Mouse (Mus musculus) right cerebral cortex, postnatal 14 days (tissue): ENCODE data around the gene Uhrf1.

Source experiments
- DNase-seq: peaks from one replicate; pipeline ENCODE4 v3.0.0; 2022

Uhrf1 gene

DNA sequence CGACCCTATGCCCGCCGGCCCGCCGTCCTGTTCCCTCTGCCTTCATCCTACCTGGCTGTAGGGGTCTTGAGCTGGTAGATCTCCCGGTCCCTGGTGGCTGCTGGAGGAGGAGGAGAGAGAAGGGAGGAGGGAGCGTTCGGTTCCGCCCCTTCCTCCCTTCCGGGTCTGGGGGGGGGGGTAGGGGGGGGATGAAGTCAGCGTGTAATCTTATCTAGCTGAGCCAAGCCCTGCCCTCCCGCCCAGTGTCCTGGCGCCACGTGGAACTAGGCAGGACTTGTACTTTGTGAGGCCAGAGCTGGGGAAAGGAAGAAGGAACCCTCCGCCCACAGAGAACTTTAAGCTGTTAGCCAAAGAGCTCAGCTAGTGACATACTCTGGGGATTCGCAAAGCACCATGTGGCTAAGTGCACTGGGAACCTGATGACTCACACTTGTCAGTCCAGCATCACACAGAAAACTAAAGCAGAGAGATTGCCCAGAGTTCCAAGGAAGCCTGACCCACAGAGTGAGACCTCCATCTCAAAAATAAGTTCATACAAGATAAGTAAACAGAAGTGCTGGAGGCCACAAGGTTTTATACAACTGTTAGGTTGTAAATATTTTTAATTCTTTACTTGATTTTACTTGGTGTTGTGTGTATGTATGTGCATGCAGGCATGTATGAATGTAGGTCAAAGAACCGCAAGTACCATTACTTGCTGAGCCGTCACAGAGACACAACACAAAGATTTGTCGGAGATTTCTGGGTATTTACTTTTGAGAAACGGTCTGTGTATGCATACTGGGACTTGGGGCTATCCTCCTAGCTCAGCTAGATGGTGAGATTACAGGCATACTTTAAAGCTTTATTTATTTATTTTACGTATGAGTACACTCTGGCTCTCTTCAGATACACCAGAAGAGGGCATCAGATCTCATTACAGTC, 26.2 kb upstream of the Uhrf1 start, which contains the start of gene Ticam1:
Gene Ticam1, minus strand, starts transcription at position 144 of the 924 bp plus-strand sequence.
- peak; percentile 58 for DNase-seq

DNA sequence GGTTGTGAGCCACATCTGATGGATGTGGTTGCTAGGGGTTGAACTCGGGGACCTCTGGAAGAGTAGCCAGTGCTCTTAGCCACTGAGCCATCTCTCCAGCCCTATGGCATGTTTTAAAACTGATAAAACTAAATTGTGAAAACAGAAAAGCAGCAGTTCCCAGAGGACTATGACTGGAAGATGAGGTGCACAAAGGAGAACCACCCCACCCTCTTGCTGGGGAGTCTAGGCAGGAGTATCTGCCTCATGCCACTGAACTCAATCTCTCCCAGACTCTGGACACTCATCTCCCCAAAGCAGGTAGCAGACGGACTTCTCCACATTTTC, 25.6 kb upstream of the Uhrf1 start:
- DNase-seq: no peak

DNA sequence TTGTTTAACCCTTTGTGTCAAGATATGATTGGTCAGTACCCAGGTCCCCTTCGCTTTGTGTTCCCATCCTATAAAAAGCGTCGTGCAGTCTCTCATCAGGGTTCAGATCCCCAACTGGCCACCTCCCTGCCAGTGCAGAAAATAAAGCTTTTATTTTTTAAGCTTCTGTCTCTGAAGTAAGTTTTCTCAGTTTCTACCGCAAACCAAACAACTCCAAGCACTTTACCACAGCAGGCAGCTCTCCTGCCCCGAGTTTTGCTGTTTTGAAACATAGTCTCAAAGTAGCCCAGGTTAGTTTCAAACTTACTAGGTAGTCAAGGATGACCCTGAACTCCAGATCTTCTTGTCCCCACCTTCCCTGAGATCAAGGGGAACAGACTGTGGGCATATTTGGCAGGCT, 24.8 kb upstream of the Uhrf1 start:
- DNase-seq: no peak

DNA sequence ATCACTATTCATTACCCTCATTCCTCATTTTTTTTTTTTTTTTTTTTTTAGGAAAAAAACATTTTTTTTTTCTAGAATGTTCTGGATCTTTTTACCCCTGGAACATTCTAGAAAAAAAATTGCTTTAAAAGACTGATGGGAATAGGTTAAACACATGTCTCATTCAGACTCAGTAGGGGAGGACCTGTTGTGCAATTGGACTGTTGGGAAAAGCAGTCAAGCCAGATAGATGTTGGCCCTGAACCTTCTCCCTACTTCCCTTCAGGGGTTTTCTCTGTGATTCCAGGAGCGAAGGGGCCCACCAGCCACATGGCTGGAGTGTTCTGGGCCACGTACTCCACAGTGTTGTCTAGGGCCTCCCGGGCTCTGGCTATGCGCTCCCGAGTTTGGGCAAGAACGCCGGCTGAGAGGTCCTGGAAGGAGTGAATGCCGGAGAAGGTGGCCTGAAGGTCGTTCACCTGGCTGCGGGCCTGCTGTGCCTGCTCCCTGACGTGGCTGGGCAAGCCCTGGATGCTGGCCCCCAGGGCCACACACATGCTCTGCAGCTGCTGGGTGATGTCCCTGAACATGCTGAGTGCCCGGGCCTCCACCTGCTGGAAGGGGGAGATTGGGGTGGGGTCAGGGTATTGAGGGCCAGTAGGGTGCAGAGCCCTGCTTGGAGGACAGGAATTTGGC, 23.5 kb upstream of the Uhrf1 start:
- DNase-seq: no peak

DNA sequence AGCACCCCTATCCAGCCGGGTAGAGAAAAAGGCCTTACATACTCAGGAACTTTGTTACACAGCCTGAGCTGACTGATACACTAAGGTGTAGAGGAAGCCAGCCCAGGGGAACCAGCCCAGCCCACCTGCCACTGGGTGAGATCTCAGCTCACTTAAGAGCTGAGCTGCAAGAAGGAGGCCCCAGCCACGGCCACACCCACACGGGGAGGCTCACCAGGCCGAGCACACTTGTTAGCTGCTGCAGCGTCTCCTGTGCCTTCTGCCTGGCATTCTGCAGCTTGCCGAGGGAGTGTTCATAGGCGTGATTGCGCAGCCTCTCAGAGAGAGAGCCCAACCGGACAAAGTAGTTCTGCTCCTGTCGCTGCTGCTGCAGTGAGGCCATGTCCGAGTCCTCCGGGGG, 21.9 kb upstream of the Uhrf1 start:
- DNase-seq: no peak

DNA sequence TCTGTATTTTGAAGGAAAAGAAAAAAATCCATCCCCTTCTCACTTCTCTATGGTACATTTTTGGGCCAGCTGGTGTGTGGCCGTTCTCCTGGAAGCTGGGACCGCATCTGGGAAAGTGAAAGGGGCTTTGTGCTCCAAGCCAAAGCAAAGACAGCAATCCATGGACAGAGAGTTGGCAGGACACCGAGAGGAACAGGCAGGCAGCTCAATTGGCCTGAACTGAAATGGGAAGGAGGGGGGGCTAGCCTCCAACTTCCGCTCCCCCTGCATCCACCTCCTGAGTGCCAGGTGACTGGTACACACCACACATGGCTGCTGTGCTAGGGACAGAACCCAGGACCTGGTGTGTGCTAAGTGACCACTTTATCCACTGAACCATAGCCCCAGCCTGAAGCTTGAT, 20.3 kb upstream of the Uhrf1 start:
- DNase-seq: no peak

DNA sequence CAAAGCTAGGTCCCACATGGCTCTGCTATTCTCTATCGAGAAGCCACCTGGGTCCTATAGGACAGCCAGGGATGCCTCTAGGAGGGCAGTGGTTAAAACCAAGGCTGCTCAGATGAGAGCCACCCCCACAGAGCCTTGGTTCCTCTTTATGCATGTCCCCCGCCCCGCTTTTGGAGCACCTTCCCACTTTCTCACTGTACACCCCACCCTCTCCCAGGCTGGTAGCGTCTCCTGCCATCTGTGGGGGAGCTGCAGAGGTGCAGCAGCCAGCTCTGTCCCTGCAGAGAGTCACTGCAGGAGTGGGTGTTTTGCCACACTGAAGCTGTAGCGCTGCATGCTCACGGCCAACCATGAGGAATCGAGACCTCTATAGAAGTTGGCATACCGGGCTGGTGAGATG, 19.8 kb upstream of the Uhrf1 start:
- peak; percentile 55 for DNase-seq

DNA sequence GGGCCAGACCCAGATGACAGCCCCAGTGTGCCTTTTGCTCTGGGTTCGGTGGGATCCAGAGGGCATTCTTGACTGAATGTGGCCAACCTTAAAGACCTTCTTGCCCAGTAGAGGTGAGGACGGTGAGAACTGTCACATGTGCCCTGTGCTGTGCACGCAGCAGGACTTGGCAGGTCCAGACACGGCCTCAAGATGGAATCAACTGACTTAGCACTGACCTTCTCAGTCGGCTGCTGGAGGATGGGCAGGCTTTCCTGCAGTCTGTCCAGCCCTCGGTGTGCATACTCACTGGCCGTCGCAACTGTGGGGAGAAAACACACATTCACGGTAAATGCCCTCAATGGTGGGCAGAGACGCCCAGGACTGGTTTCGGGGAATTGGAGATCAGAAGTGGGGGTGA, 17.1 kb upstream of the Uhrf1 start:
- no peak for DNase-seq

DNA sequence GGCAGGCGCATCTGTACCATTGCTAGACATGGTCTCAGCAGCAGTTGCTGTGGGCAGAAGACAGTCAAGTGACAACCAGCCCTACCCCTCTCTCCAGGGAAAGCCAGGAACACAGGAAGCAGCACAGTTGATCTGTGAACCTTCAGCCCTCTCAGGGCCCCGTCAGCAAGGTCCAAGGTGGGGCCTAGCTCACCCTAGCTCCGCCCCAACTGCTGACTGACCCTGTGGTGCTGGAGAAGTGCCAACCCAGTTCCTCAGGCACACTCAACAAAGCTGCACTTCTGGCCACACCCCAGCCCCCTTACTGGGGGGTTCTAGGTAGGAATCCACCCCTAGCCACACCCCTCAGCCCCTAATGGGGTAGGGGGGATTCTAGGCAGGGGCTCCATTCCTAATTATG, 15.3 kb upstream of the Uhrf1 start:
- no peak for DNase-seq

DNA sequence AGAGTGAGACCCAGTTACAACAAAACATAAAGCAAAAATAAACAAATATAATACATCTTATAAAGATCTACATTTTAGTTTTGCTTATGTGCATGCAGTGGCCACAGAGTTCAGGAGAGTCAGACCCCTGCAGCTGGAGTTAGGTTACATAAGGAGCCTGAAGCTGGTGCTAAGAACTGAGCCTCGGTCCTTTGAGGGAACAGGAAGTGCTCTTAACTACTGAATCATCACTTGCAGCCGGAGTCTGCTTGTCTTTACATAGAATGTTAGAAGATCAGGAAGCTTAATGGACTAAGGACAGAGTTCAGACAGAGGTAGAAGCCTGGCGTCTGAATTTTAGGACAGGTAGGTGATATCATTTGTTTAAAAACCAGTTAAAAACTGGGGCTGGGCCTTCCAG, 14.3 kb upstream of the Uhrf1 start:
- DNase-seq: no peak

DNA sequence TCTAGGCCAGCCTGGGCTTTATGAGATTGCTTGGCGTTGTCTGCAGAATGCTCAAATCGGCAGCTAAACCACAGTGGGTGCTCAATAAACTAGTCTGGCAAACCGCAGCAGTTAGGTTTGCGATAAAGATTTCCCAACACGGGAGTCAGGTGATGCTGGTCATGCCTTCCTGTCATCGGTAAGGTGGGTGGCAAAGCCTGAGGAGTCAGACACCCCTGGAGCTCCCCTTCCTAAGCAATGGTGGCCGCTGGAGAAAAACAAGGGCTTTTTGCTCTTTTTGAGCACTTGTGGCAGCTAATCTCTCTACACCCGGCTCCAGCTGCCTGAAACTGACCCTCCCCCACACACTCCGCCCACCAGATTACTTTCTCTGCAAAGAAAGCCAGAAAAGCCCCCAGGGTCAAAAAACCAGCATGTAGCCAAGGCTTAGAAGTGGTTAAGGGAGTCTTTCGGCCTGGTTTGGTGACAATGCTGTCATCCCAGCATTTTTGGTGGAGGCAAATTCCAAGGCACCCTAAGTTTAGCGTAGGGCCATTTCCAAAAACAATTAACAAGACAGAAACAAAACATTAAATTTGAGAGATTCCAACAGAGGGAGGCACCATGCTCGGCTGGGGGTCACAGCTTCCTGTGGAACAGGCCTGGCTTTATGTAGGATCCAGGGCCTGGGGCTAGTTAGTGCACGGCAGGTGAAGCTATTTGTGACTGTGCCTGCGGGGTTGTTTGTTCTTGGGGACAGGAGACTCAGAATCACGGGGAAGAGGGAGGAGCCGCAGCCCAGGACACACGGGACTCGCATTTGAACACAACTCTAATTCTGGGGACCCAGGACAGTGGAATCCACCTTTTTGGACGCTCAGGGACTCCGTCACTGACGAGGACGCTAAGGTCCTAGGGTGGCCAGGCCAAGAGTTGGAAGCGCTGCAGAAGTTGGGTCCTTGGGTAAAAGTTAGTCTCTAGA, 13.5 kb upstream of the Uhrf1 start:
- no peak for DNase-seq

DNA sequence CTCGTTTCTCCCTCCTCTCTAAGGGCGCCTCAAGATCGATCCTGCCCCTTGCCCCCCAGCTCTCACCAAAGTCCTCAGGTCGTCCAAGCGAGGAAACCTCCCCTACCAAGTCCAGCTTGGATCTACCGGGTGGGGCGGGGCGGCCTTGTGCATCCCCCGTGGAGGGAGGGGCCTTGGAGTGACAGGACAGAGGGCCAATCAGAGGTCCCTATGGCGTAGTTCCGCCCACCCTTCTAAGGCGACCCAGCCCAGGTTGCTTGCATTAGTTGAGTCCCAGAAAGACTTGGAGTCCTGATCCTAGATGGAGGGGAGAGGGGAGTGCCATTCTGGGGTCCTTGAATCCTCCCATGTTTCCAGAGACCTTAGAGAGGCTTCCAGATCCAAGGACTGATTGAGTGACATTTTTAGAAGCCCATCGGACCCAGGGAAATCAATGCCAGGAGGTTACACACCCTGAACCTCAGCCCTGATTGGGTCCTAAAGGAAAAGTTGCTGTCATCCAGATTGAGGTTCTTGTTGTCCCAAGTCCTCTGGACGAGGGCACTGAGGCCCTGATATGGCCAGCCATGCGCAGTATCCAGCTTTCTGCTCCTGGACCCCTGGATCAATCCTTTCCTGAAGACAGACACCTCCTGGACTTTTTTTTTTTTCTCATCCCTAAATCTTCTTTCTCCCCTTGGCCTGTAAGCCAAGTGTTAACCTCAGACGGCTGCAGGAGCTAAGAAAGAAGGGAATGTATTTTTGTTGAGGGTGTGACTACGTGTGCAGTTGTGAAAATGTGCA, 12.5 kb upstream of the Uhrf1 start:
- peak; percentile 70 for DNase-seq

DNA sequence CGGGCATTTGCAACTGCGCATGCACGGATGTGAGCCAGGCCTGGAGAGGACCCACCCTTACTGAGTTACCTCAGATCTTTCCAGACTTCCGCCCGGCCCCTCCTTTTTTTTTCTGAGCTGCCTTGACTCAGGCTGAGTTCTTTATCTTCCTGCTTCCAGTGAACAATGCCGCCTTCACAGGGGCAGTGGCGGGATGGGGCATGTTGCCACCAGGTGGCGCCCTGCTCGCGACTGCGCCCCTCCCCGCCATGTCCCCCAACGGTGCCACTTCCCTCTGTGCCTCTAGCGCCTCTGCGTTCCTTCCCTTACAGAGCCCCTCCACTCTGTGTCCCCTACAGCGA, 12.0 kb upstream of the Uhrf1 start:
- peak; percentile 76 for DNase-seq

DNA sequence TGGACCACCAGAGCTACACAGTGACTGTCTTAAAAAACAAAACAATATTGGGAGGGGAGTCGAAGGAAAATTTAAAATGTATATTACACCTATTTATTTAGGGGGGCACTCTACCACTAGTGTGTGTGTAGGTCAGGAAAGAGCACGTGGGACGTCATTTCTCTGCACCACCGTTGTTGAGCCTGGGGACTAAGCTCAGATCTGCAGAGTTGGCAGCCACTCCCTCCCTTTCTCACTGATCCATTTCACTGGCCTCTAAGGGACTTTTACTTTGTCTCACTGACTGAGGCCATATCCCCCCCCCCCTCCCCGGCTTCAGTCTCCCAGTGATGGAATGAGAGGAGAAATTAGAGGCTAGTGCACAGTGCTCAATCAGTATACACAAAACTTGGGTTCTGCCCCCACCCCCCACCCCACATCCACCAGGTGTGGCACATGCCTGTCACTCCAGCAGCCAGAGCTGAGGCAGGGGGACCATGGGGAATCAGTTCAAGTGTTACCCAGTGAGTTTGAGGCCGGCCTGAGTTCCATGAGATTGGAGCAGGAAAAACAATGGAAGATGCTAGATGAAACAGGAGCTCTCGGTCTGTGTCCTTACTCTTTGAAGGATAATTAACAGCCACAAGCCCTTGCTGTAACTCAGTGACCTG, 11.2 kb upstream of the Uhrf1 start:
- DNase-seq: no peak

DNA sequence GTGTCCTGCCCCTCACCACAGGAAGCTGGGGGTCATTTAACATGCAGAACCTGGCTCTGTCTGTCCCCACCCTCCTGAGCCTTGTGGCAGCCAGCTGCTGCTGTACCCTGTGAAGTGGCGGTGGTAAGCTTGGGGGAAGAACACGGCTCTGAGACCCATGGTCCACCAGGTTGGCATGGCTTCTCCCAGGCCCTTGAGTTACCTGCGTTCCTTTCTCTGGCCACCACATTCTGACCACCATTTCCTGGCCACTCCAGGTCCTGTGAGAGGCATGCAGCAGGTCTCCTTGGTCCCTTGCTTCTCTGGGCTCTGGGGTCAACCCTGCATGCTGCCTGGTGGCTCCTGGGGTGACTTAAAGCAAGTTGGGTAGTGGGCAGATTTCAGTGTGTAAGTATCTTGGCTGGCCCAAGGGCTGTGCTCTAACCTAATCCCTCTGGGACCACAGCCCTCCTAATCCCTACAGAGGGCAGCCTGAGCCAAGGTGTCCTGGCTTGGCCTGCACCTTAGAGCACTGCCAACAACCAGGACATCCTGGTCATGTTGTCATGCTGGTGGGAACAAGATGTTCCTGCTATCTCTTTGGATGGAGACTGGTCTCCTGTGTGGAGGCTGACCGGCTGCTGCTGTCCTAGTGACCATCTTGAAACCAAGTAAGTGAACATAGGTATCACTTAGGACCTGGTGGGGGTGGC, 10.4 kb upstream of the Uhrf1 start, which contains the start of gene Plin3:
Gene Plin3, minus strand, starts transcription at position 343 of the 692 bp plus-strand sequence.
- DNase-seq: no peak

DNA sequence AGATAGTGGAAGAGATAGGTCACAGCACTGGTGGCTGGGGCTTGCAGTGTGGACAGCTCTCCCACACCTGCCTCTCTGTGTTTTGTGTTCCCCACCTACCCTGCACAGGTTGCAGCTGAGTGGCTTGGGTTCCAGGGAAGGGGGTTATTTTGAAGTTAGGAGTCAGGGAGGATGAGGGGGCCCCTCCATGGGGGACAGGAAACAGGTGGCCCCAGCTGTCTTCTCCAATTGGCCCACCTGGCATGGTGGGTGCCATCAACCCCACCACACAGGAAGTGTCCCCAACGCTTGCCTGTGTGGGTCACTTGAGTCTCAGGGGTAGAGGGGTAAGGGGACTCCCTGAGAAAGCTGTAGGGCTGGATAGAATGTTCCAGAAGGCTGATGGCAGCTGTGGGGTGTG, 9.8 kb upstream of the Uhrf1 start:
- no peak for DNase-seq

DNA sequence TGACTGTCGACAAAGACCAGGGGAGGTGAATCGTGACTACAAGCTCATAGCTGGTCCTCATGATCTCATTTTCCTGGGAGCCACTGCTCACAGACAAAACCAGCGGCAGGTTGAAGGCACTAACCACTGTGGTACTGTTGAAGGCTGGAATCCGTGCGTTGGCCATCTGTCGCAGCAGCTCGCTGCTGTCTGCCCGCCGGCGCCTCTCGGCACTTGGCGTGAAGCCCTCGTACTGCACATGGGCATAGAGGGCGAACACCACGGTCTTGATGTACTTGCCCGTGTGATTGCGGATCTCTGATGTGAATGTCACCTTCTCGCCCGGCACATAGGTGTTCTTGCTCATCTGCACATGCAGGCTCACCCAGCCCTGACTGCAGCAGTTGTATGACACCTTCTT, 8.9 kb upstream of the Uhrf1 start:
- DNase-seq: peak; percentile 46

DNA sequence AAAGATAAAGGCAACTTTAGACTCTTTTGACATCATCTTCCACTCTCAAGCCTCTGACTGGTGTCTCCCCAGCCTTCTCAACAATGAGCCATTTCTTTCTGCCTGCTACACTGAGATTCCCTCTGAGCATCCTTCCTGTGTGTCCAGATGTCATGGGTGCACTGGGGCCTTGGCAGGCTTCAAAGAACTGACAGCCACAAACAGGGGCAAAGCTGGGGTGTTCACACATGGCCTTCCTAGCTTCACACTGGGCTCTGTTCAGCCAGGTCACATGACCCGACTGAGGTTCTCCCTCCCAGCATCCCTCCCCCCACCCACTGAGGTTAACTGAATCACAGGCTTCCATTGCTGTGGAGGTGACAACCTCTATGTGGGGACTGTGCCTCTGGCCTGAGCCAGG, 6.9 kb upstream of the Uhrf1 start:
- no peak for DNase-seq

DNA sequence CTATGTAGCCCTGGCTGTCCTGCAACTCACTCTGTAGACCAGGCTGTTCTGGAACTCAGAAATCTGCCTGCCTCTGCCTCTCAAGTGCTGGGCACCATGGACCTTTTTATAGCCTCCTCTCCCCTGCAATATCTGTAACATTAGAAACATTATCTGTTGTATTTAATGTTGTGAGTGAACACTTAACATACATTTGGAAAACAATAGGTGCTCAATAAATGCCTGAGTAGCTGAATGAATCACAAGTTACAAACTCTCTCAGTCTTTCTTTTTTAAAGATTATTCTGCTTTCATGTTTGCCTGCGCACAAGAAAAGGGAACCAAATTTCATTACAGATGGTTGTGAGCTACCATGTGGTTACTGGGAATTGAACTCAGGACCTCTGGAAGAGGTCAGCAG, 4.9 kb upstream of the Uhrf1 start:
- no peak for DNase-seq

DNA sequence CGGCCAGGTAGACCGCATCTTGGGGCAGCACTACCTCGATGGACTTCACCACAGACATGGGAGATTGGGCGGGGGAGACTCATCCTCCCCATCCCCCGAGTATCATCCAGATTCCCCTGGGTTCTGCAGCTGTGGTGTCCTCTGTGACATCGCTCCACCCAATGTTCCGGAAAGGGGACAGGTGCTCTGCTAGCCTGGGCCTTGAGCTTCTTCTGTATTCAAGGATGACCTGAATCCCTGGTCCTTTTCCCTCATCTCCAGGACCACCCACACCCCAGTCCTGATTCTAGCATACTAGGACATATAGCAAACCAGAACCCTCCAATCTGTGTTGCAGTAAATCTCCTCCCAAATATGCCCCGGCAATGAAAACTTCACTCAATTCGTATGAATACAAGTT, 2.9 kb upstream of the Uhrf1 start, which contains the start of gene Arrdc5:
Gene Arrdc5, minus strand, starts transcription at position 101 of the 400 bp plus-strand sequence.
- DNase-seq: no peak

DNA sequence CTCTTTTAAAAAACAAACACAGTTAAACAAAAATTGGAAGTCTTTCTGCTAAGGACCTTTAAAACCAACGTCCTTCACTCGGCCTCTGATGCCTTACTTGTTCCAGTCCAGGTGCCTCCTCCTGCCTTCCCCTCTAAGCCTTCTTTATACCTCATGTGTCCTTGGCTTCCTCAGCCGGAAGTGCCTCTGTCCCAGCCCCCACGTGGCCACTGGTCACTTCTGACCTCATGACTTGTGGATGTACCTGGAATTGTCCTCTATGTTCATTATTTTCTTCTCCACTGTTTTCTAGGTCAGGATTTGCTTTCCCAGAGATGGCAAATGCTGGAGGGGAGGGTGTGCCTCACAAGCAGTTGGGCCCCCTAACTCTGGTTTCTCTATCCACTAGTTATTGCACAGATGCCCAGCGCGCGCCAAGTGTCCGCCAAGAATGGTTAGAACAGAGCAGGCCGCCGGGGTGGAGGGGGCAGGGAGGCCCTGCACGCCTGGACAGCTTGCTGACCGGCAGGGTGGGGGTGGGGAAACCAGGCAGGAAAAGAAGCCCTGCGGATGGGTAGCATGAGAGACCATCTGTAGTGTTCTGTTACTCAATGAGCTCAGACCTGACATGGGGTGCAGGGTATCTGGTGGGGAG, 641 bp upstream of the Uhrf1 start:
- DNase-seq: no peak
